Mouse (Mus musculus) liver, embryonic 12.5 days (tissue): ENCODE measurements around the gene Ap4s1. TPM values are rescaled to one million over a fixed set of nuclear protein-coding genes. Genes with fewer than 3 reads are reported as not detected.

Experiments used
- ATAC-seq: fragments of 200-750 bp; cut with Nextera tagmentation; 2 replicates; pipeline ENCODE4 v1.8.0; 2017; ENCODE audit warnings: moderate number of reproducible peaks, mild to moderate bottlenecking, moderate library complexity
- H3K27ac ChIP-seq: fragments of 300-500 bp; sonication (generic); 2 replicates; pipeline ENCODE4 v1.5.1; 2016; ENCODE audit warnings: mild to moderate bottlenecking
- H3K27me3 ChIP-seq: fragments of 300-500 bp; sonication (generic); replicated peaks from 2 replicates; pipeline ENCODE4 v1.6.1; 2016; ENCODE audit warnings: mild to moderate bottlenecking, moderate library complexity
- H3K36me3 ChIP-seq: fragments of 300-500 bp; sonication (generic); 2 replicates; pipeline ENCODE4 v1.6.1; 2016; ENCODE audit warnings: mild to moderate bottlenecking, moderate library complexity
- H3K4me1 ChIP-seq: fragments of 300-500 bp; sonication (generic); 2 replicates; pipeline ENCODE4 v1.6.1; 2016
- H3K4me2 ChIP-seq: fragments of 300-500 bp; sonication (generic); 2 replicates; pipeline ENCODE4 v1.6.1; 2016; ENCODE audit warnings: mild to moderate bottlenecking, moderate library complexity
- H3K4me3 ChIP-seq: fragments of 300-500 bp; sonication (generic); 2 replicates; pipeline ENCODE4 v1.5.1; 2016; ENCODE audit warnings: mild to moderate bottlenecking, moderate library complexity
- H3K9ac ChIP-seq: fragments of 300-500 bp; sonication (generic); 2 replicates; pipeline ENCODE4 v1.6.1; 2016; ENCODE audit warnings: mild to moderate bottlenecking, moderate library complexity
- H3K9me3 ChIP-seq: fragments of 300-500 bp; sonication (generic); replicated peaks from 2 replicates; pipeline ENCODE4 v1.6.1; 2016; ENCODE audit warnings: mild to moderate bottlenecking, moderate library complexity
- WGBS: fragments of 180-500 bp; shearing (Covaris S2); methylation state at CpG from one replicate; pipeline ENCODE4 v1.1.7; 2016; ENCODE audit not compliant: insufficient replicate concordance; 5-methylcytosine and 5-hydroxymethylcytosine counted together
- polyA plus RNA-seq: library from polyadenylated mRNA; unstranded; fragments of >200 nt; fragmentation: Nextera tagmentation; extraction: Ambion mirVana; gene quantifications from 2 replicates; pipeline ENCODE4 v1.2.1, GENCODE M21; 2016

Ap4s1 gene
- polyA plus RNA-seq, 1 experiment from 2014 or later = 17.2 TPM

GRCm38 (mm10) chr12:51706673-51707235 is 15.9 kb downstream of the Ap4s1 start:
- Histone ChIP-seq H3K9ac (no peak overlapping the region), H3K4me2 (no peak overlapping the region), H3K36me3 (peaks cover 3% of the 10 kb centered on the region; the same call in 1 of the 2 replicates), H3K9me3 (peaks cover 4% of the 10 kb centered on the region), H3K27ac (no peak overlapping the region), H3K4me3 (no peak overlapping the region), H3K27me3 (no peaks in the 10 kb centered on the region), H3K4me1 (peaks cover 27% of the 10 kb centered on the region)
- WGBS = 87% methylated on average over 5 of the region's 5 CpGs
- ATAC-seq = no peak

- no peaks in the 10 kb centered on the region for H3K27me3 ChIP-seq
- H3K27ac ChIP-seq = no peak overlapping the region
- no peaks in the 10 kb centered on the region for H3K9me3 ChIP-seq
- WGBS = 64% methylated on average over 14 of the region's 14 CpGs
- H3K4me3 ChIP-seq = no peak overlapping the region
- peaks cover 27% of the 10 kb centered on the region for H3K4me1 ChIP-seq
- no peak overlapping the region for H3K9ac ChIP-seq
- H3K36me3 ChIP-seq = no peaks in the 10 kb centered on the region
- ATAC-seq = no peak
- no peak overlapping the region for H3K4me2 ChIP-seq
These were observed 18.3 kb downstream of the Ap4s1 start for GRCm38 (mm10) chr12:51708941-51709686.

GRCm38 (mm10) chr12:51709741-51710140 is 18.9 kb downstream of the Ap4s1 start:
- Histone ChIP-seq H3K27me3 (no peaks in the 10 kb centered on the region), H3K4me1 (peaks cover 27% of the 10 kb centered on the region), H3K9ac (no peak overlapping the region), H3K4me3 (no peak overlapping the region), H3K27ac (no peak overlapping the region), H3K36me3 (no peaks in the 10 kb centered on the region), H3K9me3 (no peaks in the 10 kb centered on the region), H3K4me2 (no peak overlapping the region)
- WGBS = 70% methylated on average over 3 of the region's 3 CpGs
- no peak for ATAC-seq

- no peak for ATAC-seq
- no peaks in the 10 kb centered on the region for H3K27me3 ChIP-seq
- no peak overlapping the region for H3K27ac ChIP-seq
- no peak overlapping the region for H3K4me2 ChIP-seq
- no peaks in the 10 kb centered on the region for H3K9me3 ChIP-seq
- peaks cover 27% of the 10 kb centered on the region for H3K4me1 ChIP-seq
- H3K9ac ChIP-seq = no peak overlapping the region
- no peaks in the 10 kb centered on the region for H3K36me3 ChIP-seq
- WGBS = 39% methylated on average over 5 of the region's 5 CpGs
- H3K4me3 ChIP-seq = no peak overlapping the region
These were observed 19.3 kb downstream of the Ap4s1 start for GRCm38 (mm10) chr12:51710154-51710553.

- Histone ChIP-seq H3K4me1 (peaks cover 20% of the 10 kb centered on the region), H3K36me3 (no peaks in the 10 kb centered on the region), H3K4me2 (no peak overlapping the region), H3K9me3 (no peaks in the 10 kb centered on the region), H3K27me3 (no peaks in the 10 kb centered on the region), H3K27ac (no peak overlapping the region), H3K9ac (no peak overlapping the region), H3K4me3 (no peak overlapping the region)
- 54% methylated on average over 1 of the region's 1 CpGs for WGBS
- ATAC-seq = no peak
These were observed 21.9 kb downstream of the Ap4s1 start for GRCm38 (mm10) chr12:51712685-51713084.

- H3K9ac ChIP-seq = no peak overlapping the region
- no peak for ATAC-seq
- H3K4me3 ChIP-seq = no peak overlapping the region
- no peaks in the 10 kb centered on the region for H3K9me3 ChIP-seq
- no peaks in the 10 kb centered on the region for H3K27me3 ChIP-seq
- no peak overlapping the region for H3K4me2 ChIP-seq
- no peak overlapping the region for H3K27ac ChIP-seq
- WGBS = 76% methylated on average over 6 of the region's 6 CpGs
- peaks cover 10% of the 10 kb centered on the region for H3K4me1 ChIP-seq
- peaks cover 6% of the 10 kb centered on the region; the same call in 1 of the 2 replicates for H3K36me3 ChIP-seq
These were observed 27.8 kb downstream of the Ap4s1 start for GRCm38 (mm10) chr12:51718617-51719016.

GRCm38 (mm10) chr12:51721836-51722235 is 31.0 kb downstream of the Ap4s1 start:
- H3K4me2 ChIP-seq = no peak overlapping the region
- 76% methylated on average over 8 of the region's 8 CpGs for WGBS
- no peak overlapping the region for H3K4me3 ChIP-seq
- H3K27me3 ChIP-seq = no peaks in the 10 kb centered on the region
- H3K9ac ChIP-seq = no peak overlapping the region
- H3K27ac ChIP-seq = no peak overlapping the region
- ATAC-seq = no peak
- H3K4me1 ChIP-seq = peaks cover 10% of the 10 kb centered on the region
- peaks cover 11% of the 10 kb centered on the region; the same call in 1 of the 2 replicates for H3K36me3 ChIP-seq
- H3K9me3 ChIP-seq = no peaks in the 10 kb centered on the region

- 57% methylated on average over 11 of the region's 11 CpGs for WGBS
- Histone ChIP-seq H3K4me2 (no peak overlapping the region), H3K4me3 (no peak overlapping the region), H3K36me3 (peaks cover under 1% of the 10 kb centered on the region; the same call in 1 of the 2 replicates), H3K27me3 (no peaks in the 10 kb centered on the region), H3K9ac (no peak overlapping the region), H3K4me1 (0 out of 2 replicates have a peak, but pooled peaks cover 4% of the 10 kb centered on the region), H3K27ac (no peak overlapping the region), H3K9me3 (no peaks in the 10 kb centered on the region)
- peak; percentile 27; the same call in 1 of the 2 replicates for ATAC-seq
These were observed 38.2 kb downstream of the Ap4s1 start for GRCm38 (mm10) chr12:51729058-51729457.

GRCm38 (mm10) chr12:51729827-51730226 is 39.0 kb downstream of the Ap4s1 start:
- no peaks in the 10 kb centered on the region for H3K9me3 ChIP-seq
- 88% methylated on average over 9 of the region's 9 CpGs for WGBS
- no peak overlapping the region for H3K4me3 ChIP-seq
- no peaks in the 10 kb centered on the region for H3K36me3 ChIP-seq
- H3K4me1 ChIP-seq = 0 out of 2 replicates have a peak, but pooled peaks cover 4% of the 10 kb centered on the region
- H3K27me3 ChIP-seq = no peaks in the 10 kb centered on the region
- no peak overlapping the region for H3K9ac ChIP-seq
- no peak overlapping the region for H3K4me2 ChIP-seq
- ATAC-seq = no peak
- H3K27ac ChIP-seq = no peak overlapping the region

- Histone ChIP-seq H3K9ac (no peak overlapping the region), H3K27me3 (no peaks in the 10 kb centered on the region), H3K36me3 (no peaks in the 10 kb centered on the region), H3K27ac (no peak overlapping the region), H3K4me2 (no peak overlapping the region), H3K4me1 (0 out of 2 replicates have a peak, but pooled peaks cover 11% of the 10 kb centered on the region), H3K4me3 (no peak overlapping the region), H3K9me3 (no peaks in the 10 kb centered on the region)
- WGBS = 74% methylated on average over 14 of the region's 14 CpGs
- no peak for ATAC-seq
These were observed 43.9 kb downstream of the Ap4s1 start for GRCm38 (mm10) chr12:51734605-51735211.

GRCm38 (mm10) chr12:51735840-51736271 is 45.0 kb downstream of the Ap4s1 start:
- no peak overlapping the region for H3K9ac ChIP-seq
- H3K4me2 ChIP-seq = no peak overlapping the region
- no peak overlapping the region for H3K4me3 ChIP-seq
- 0 out of 2 replicates have a peak, but pooled peaks cover 8% of the 10 kb centered on the region for H3K4me1 ChIP-seq
- no peak overlapping the region for H3K27ac ChIP-seq
- WGBS = 65% methylated on average over 7 of the region's 7 CpGs
- ATAC-seq = no peak
- H3K27me3 ChIP-seq = no peaks in the 10 kb centered on the region
- H3K9me3 ChIP-seq = no peaks in the 10 kb centered on the region
- no peaks in the 10 kb centered on the region for H3K36me3 ChIP-seq

GRCm38 (mm10) chr12:51736381-51736780 is 45.5 kb downstream of the Ap4s1 start:
- Histone ChIP-seq H3K27ac (no peak overlapping the region), H3K9ac (no peak overlapping the region), H3K4me1 (0 out of 2 replicates have a peak, but pooled peaks cover 7% of the 10 kb centered on the region), H3K9me3 (no peaks in the 10 kb centered on the region), H3K4me3 (no peak overlapping the region), H3K27me3 (no peaks in the 10 kb centered on the region), H3K4me2 (no peak overlapping the region), H3K36me3 (peaks cover 5% of the 10 kb centered on the region)
- WGBS = 78% methylated on average over 3 of the region's 3 CpGs
- ATAC-seq = no peak
